Mouse (Mus musculus): ENCODE data around the gene Hps1.

GRCm38 (mm10) chr19:42795801-42796200 is 16.0 kb upstream of the Hps1 start:
- TF ChIP-seq CTCF (IDR thresholded peaks at IDR 0.05; ENCODE audit: insufficient read depth, low read length) (no peak), POLR2A (IDR thresholded peaks at IDR 0.05; ENCODE audit: borderline replicate concordance, extremely low read depth, low read depth, low read length) (no peak)

Measured in lung, adult 2 months (tissue).